Mouse (Mus musculus) large intestine, adult 2 months (tissue): ENCODE data around the gene Ppp2r3c. TPM values are rescaled to one million over a fixed set of nuclear protein-coding genes. Genes with fewer than 3 reads are reported as not detected.
A peak's percentile ranks its signal among the peaks of the same experiment; 100 is the strongest.
"Not testable (repeated sequence)": the region's sequence is repeated elsewhere in the genome, so short reads cannot be mapped to it uniquely, and the experiment has no call there.

Experiments
- DNase-seq: peaks from one replicate; pipeline ENCODE4 v3.0.0-alpha.2; 2012; ENCODE audit warnings: low read depth, low spot score
- WGBS: fragments of 180-500 bp; shearing (Covaris S2); methylation state at CpG from one replicate; pipeline ENCODE4 v1.1.7; 2018; 5-methylcytosine and 5-hydroxymethylcytosine counted together
- polyA plus RNA-seq: library from polyadenylated mRNA; depleted of rRNA; stranded (reverse); fragments of >200 nt; gene quantifications from 2 replicates; pipeline ENCODE4 v1.2.3, GENCODE M21; 2012; rRNA removed

Gene Ppp2r3c
- polyA plus RNA-seq = 1.8 and 1.9 TPM in 2 replicates

DNA sequence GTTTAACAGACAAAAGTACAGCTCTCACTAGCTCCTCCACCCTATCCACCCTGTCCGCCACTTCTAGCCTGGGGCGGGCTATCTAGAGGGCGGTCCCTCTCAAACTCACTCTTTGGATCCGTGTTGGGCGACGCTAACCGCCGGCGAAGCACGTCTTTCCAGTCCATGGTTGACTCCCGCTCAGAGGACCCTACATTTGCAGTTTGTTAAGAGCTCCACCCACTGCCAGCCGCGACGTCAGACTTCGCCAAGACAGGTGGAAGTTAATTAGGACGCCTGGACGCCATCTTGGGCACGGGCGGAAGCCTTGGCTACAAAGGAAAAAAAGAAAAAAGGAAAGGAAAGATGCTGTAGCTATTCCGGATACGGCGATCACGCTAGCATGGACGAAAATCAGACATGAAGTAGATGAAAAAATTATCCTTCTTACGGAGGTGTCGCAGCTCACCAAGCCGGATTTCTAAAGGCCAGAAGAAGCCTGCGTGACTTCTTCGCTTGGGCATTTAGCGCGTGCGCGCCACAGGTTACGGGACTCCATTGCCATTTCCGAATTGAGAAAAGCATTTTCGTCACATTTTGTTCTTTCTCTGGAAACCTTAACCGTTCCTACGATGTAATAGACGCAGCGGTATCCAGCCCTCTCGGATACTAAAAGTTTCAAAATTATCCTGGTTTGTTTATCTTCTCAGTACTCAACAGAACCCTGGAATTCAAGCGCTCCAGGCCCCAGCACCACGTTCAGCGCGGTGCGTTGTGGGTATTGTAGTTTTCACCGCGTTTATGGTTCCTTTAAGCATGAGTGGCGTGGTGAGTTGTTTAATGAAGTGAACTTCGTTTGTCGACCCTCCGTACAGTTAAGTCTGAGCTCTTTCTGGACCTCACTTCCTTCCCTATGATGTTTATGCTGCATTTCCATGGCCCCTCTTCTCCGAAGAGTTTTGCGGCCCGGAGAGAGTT is at the start of gene Ppp2r3c:
Gene Ppp2r3c (minus strand): TSS at position 514 of the 957 bp plus-strand sequence.
- under 1% methylated on average over 55 of the region's 55 CpGs for WGBS
- peak; percentile 90 for DNase-seq

DNA sequence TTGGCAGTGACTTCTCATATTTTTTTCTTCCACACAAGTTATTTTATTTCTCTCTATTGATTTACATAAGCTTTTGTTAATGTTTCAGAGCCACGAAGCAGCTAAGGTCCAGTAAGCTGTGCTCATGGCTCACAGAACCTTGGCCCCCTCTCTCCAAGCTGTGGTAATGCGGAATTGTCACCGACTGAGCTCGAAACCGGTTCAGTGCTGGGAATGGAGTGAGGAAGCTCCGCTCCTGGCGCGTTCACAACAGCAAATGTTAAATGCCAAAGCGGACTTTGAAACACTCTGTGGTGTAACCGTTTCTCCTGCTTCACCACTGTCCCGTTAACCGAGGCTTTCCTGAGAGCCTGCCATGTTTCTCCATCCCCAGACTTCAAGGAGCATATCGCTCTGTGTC is 41.8 kb upstream of the Ppp2r3c start:
- DNase-seq = no peak
- WGBS = 77% methylated on average over 13 of the region's 13 CpGs

DNA sequence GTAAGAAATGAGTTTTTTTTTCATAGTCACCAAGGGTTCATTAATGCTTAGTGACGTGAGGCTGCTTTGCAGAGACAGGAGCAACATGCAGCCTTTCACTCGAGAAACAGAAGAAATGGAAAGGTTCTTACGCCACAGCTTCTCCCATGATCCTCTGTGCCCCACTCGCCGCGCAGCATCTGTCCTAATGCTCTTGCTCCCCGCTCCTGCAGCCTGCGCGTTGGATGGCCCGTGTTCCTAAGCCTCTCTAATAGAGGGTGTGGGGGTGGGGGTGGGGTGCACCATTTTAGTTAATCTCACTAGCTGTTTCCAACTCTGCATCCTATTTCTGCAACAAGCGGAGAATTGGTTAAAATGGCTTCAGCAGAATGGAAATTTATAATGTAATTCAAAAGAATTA is 41.2 kb upstream of the Ppp2r3c start:
- DNase-seq = no peak
- WGBS = 91% methylated on average over 11 of the region's 11 CpGs

DNA sequence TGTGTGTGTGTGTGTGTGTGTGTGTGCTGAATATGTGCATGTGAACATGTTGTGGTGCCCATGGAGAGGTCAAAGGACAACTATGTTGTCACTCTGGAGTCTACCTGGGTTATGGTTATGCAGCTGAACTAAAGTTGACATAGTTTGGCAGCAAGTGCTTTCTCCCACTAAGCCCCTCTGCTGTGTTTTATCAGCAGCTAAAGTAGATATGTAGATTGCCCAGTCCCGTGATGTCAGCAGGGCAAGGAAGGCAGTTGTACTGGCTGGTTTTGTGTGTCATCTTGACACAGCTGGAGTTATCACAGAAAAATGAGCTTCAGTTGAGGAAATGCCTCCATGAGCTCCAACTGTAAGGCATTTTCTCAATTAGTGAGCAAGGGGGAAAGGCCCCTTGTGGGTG is 40.2 kb upstream of the Ppp2r3c start:
- DNase-seq = not testable (repeated sequence)
- 71% methylated on average over 1 of the region's 1 CpGs for WGBS

DNA sequence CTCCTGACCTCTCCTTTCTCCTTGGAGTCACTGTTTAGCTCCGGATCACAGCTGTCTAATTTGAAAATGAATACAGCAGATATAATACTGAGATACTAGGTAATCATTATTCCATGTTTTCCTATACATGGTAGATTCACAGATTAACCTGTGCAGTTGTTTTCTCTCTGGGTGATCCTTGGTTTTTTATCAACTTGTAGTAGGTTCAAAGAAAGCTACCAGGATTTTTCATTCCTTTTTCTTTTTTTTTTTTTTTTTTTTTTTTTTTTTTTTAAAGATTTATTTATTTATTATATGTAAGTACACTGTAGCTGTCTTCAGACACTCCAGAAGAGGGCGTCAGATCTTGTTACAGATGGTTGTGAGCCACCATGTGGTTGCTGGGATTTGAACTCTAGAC is 35.7 kb upstream of the Ppp2r3c start:
- 100% methylated on average over 1 of the region's 2 CpGs for WGBS
- DNase-seq = not testable (repeated sequence)

DNA sequence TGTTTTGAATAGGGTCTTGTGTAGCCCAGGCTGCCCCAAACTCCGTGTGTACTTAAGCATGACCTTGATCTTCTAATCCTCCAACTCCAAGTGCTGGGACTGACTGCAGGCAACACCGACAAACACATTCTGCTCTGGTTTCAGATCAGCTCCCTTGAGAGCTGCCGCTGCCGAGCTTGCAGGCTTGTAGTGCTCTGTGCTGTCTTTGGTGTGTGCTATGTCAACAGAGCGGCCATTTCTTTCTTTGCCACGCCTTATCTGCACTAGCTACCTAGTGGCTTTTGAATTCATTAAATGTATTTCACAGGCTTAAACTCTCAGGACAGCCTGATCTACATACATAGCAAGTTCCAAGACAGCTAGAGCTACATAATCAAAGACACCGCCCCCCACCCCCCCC is 30.9 kb upstream of the Ppp2r3c start:
- WGBS = 44% methylated on average over 7 of the region's 7 CpGs
- no peak for DNase-seq

DNA sequence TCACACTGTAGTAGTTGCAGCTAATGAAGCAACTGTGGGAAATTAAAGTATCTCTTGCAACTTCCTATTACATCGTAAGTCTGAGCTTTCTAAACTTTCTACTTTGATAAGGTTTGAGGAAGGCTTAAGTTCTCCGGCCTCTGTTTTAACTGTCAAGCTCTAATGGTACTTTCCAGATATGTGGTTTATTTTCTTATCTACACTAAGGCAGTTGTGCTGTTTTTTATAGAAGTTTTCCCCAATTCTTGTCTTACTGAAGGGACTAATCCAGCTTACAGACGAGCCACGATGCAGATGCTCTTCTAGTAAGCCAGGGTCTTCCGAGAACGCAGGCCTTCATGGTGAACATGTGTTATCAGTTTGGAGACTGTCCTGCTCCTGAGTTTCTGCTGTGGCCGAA is 26.6 kb upstream of the Ppp2r3c start:
- 93% methylated on average over 7 of the region's 7 CpGs for WGBS
- no peak for DNase-seq

DNA sequence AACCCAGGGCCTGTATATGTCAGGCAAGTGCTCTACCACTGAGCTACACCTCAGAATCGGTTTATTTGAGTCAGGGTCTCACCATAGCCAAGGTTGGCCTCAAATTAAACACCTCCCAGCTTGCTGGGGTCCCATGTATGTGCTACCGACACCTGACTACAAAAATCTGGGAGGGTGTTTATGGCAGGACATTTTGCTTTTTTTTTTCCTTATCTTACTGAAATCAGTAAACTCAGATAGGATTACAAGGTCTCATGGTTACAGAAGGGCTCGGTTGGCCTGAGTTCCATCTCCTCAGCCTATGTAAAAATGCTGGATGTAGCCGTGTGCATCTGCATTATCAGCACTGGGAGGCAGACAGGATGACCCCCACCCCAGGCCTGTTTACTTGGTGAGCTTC is 26.0 kb upstream of the Ppp2r3c start:
- no peak for DNase-seq
- 65% methylated on average over 4 of the region's 4 CpGs for WGBS

DNA sequence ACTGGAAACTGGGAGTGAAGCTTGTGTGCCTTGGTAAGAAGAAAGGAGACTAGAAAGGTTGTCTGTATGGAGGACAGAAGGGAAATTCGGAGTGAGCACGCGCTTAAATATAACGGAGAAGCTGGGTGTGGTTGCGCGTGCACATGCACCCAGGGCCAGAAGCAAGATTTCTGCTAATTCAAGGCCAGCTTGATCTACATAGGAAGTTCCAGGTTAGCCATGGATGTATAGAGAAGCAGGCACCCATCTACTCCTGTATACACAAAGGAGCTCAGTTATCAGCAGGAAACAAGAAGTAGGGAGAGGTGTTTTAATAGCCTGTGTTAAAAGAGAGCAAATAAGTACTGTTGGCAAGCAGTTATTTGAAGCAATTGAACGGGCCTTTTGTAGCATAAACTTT is 22.9 kb upstream of the Ppp2r3c start:
- 30% methylated on average over 7 of the region's 7 CpGs for WGBS
- DNase-seq = no peak

DNA sequence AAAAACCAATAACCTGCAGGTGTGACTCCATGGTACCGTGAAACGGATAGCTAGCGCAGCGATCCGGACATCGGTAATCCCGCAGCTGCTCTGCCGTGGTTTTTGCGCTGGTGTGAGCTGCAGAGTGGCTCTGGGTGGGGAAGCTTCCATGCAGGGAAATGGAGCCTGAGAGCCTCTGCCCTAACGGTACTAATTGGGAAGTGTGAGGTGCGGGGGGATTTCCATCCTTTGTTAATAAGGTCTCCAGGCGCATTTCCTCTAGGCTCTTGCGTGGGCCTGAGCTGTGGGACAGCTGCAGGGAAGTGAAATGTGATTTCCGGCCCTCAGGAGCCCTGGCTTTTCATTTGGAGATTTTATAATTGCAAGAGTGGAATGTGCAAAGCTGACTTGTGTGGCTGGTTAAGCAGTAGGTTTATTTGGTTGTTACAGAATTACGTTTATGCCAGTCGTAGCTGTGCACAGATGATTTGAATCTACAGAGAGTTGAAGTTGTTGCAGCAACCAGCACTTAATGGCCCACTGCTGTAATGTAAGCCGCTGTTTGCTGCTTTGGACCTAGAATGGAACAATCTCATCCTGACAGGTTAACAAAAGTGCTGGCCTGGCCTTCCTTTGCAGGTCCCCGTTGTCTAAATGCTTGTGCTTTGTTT is 19.0 kb upstream of the Ppp2r3c start:
- no peak for DNase-seq
- 87% methylated on average over 18 of the region's 18 CpGs for WGBS

DNA sequence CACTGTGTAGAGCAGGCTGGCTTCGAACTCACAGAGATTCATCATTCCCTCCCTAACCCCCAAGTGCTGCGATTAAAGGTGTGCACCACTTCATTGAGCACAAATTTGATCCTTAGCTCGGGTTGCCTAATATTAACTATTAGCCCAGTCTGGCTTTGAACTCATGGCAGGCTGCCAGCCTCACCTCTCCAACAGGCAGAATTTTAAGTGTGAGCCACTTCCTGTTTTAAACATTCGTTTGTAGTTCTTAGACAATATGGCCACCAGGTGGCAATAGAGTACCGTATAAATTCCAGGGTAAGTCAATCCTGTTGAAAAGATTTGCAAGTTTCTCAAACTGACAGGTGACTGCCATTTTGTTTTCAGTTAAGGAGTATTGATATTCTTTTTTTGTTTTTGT is 12.4 kb upstream of the Ppp2r3c start:
- WGBS = 28% methylated on average over 5 of the region's 5 CpGs
- peak; percentile 75 for DNase-seq

DNA sequence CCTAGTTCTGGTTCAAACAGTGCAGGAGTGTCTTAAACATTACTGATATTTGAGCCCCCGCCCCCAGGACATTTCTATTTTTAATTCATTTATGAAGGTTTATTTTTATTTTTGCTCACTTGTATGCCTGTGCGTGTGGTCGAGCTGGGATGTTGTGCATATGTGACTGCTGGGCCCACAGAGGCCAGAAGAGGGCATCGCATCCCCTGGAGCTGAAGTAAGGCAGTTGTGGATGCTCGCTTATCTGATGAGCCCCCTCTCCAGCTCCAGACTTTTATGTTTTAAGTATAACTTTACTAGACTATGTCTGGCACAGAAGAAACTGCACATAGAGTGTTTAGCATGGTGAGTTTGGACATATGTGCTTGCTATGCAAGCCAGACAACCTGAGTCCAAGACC is 11.1 kb upstream of the Ppp2r3c start:
- no peak for DNase-seq
- WGBS = 93% methylated on average over 5 of the region's 5 CpGs

DNA sequence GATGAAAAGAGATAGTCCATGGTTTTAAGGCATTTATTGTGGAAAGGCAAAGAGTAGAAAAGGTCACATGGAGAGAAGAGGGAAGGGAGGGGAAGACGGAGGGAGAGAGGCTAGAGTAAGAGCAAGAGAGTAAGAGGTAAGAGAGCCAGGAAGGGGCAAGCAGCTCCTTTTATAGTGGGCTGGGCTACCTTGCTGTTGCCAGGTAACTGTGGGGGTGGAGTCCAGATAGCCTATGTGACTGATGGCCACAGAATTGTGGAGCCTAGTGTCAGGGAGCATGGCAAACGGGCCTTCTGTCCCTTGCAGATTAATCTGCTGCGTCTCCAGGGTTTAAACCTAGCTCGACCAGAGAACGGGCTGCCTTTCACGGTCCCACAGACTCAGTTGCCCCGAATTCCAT is 9.0 kb upstream of the Ppp2r3c start:
- WGBS = 90% methylated on average over 7 of the region's 7 CpGs
- no peak for DNase-seq

DNA sequence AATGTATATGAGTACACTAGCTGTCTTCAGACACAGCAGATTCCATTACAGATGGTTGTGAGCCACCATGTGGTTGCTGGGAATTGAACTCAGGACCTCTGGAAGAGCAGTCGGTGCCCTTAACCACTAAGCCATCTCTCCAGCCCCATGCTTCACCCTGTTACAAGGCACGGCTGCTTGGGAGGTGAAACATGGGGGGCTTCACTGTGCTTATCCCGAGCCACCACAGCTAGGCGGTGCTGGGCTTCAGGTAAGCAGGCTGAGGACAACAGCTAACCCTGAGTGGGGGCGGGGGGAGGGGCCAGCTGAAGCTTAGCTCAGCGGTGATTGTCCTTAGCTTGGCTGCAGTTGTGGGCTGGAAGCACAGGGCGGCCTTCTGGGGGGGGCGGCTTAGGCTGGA is 6.7 kb upstream of the Ppp2r3c start:
- DNase-seq = no peak
- 82% methylated on average over 8 of the region's 8 CpGs for WGBS

DNA sequence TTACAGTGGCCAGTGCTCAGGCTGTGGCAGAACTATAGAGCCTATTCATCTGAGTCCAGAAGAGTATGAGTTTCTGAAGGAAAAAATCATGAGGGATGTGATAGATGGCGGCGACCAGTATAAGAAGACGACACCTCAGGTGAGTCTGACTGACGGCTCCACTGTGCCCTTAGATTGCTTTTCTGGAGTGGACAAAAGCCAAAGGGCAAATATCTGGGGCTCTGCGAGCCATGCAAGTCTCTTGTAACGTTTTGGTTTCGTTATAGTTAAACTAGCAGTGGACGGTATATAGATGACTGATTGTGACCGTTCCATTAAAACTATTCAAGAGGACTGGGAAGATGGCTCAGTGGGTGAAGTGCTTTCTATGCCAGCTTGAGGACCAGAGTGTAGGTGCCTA is 5.9 kb upstream of the Ppp2r3c start:
- WGBS = 94% methylated on average over 9 of the region's 9 CpGs
- DNase-seq = no peak

DNA sequence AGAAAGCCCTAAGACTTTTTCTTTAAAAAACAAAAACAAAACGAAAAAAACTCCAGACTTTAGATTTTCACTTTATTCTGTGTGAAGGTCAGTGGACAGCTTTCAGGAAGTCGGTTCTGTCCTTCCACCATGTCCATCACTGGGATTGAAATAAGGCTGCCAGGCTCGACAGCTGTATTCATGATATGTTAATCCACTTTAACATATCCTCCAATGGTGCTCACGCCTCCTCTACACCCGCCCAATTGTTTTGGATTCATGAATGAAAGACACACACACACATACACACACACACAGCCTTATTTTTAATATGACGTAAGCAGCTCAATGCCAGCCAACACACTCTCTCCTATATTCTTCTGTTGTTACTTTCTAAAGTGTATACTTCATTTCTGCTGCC is 4.8 kb upstream of the Ppp2r3c start:
- DNase-seq = no peak
- 86% methylated on average over 6 of the region's 6 CpGs for WGBS

DNA sequence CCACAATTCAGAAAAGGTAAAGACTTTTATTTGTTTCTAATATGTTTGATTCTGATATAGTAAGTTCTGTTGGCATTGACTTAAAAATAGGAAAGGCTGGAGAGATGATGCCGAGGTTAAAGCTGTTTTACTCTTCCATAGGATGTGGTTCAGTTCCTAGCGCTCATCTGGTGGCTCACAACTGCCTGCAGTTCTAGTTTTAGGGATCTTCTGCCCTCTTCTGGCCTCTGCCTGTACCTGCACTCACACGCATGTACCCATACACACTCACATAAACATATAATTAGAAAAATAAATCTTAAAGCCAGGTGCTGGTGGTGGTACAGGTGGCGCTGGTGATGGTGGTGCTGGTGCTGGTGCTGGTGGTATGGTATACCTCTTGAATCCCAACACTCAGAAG is 3.6 kb upstream of the Ppp2r3c start:
- DNase-seq = no peak
- over 99% methylated on average over 4 of the region's 4 CpGs for WGBS

DNA sequence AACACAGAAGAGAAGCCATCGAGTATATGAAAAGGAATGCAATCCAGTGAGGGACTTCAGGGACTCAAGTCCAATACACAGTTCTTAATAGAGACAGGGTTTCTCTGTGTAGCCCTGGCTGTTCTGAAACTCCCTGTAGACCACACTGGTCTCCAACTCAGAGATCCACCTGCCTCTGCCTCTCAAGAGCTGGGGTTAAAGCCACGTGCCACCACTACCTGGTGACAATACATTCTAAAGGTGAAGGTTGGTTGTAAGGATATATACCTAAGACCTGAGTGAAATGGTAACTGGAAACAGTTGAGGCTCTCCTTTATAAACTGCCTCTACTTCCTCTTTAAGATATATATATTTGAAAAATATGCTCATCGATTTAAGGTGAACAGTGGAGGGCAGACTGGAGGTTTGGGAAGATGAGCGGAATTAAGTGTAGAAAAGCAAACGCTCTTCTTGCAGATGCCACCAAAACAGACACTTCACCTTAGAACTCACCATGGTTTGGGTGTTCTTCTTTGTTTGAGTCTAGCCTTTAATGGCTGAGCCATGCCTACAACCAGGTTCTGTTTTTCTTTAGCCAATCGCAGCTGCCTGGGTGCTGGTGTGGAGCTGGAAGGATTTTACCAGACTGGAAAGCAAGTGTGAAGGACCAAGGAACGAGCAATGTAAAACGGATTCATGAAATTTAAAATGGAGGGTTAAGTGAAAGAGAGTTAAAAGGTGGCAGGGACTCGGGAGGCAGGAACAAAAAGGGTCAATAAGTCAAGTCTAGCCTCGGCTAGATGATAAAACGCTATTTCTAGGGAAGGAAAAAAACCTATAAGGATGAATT is 1.1 kb downstream of the Ppp2r3c start:
- no peak for DNase-seq
- WGBS = 31% methylated on average over 11 of the region's 11 CpGs

DNA sequence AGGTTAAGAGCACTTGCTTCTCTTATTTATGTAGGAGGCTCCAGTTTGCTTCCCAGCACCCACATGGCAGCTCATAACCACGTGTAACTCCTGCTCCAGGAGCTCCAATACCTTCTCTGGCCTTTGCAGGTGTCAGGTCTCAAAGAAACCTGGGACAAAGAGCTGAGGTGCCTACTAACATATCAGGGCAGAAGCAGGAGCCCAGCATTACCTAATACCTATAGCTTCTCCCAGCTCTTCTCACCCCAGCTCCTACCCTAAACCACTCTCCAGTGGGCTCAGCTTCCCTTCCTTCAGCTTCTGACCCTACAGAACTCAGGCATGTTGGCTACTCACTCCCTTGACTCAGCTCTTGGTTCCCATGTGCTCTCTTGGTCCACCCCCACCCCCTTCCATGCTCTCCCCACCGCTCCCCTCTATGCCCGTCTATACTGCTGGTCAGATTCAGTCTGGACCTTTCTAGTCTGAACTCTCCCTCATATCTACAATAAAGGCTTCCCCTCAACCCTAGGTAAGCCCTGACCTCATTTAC is 1.9 kb downstream of the Ppp2r3c start:
- 77% methylated on average over 3 of the region's 3 CpGs for WGBS

DNA sequence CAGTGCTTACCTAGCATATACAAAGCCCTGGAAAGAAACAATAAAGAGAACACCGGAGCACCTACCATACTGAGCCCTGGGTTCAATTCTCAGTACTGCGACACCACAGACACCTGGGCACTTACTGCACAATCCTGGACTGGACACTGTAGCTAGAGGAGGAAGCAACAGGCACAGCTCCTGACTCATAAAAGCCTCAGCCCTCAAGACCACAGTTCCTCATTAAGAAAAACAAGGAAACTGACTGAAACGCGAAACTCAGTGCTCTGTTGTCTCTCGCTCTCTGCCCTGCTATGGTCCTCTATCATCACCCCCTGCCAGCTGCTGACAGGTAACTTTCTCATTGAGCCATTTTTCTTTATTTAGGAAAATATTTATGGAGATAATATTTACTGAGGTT is 3.5 kb downstream of the Ppp2r3c start, which contains the start of gene 1110008L16Rik:
Gene 1110008L16Rik (plus strand): TSS at position 242 of the 400 bp plus-strand sequence.
- DNase-seq = no peak
- WGBS = 75% methylated on average over 5 of the region's 5 CpGs

More for the DNA sequence above, 1.9 kb downstream of the Ppp2r3c start:
- no peak for DNase-seq
